Mouse (Mus musculus): ENCODE measurements around the gene Serping1.

DNA sequence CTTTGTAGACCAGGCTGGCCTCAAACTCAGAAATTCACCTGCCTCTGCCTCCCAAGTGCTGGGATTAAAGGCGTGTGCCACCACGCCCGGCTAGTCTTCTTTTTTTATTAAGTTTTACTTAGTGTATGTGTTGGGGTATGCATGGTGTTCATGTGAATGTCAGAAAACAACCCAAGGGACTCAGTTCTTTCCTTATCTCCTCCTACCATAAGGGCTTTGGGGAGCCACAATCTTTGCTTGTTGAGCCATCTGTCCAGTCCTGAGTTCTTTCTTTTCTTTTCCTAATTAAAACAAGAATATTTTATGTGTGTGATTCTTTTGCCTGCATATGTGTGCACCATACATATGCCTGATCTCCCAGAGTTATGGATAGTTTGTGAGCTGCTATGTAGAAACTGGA, 17.9 kb upstream of the Serping1 start:
- TF ChIP-seq POLR2A (IDR thresholded peaks at IDR 0.05; ENCODE audit: low read depth, low read length) (no peak), CTCF (conservative IDR thresholded peaks at IDR 0.05; ENCODE audit: insufficient read depth, insufficient read length, low read depth, low read length) (no peak)
